Mouse (Mus musculus): Measurements from ENCODE around the gene Paqr4. TPM values are rescaled to one million over a fixed set of nuclear protein-coding genes. Genes with fewer than 3 reads are reported as not detected.

The Paqr4 gene
- total and polyA plus RNA-seq, 3 experiments = 1.0 to 2.8 (median 1.1) TPM

- peaks cover 0 to 12% of the 10 kb centered on the region in 2 experiments for H3K36me3 ChIP-seq (replicated peaks in 1 of 2; ENCODE audit: control insufficient read depth in 1 of 2, insufficient read depth in 1 of 2, low read length in 1 of 2)
- H3K27ac ChIP-seq (ENCODE audit: insufficient read depth, low read depth) = 0 out of 2 replicates have a peak within 1 kb of the TSS, but pooled peaks have one; percentile 0
- H3K4me1 ChIP-seq (ENCODE audit: control insufficient read depth in 1 of 2, insufficient read depth in 2 of 2) = peaks cover 4 to 23% of the 10 kb centered on the region in 2 experiments; a peak in 3 of 4 replicates
- in situ Hi-C loops (cut with MboI; ENCODE audit: low pct_ligation_motif_present, low pct_unique_long_range_greater_than_20kb, low sequenced_read_pairs) = loop anchor here (5.0 to 10.0 kb wide), 2 partner anchors 36 to 193 kb away; no protein-coding TSS in a partner anchor
- dilution Hi-C loops (cut with MboI; ENCODE audit: extremely low pct_ligation_motif_present, extremely low pct_unique_long_range_greater_than_20kb, low sequenced_read_pairs) = no loop called here
- no peaks in the 10 kb centered on the region for H3K9me3 ChIP-seq (replicated peaks; ENCODE audit: low read length)
- peak within 1 kb of the TSS; percentile 84 for H3K4me2 ChIP-seq (ENCODE audit: insufficient read depth, low read depth, poor library complexity, severe bottlenecking)
- H3K27me3 ChIP-seq (replicated peaks) = no peaks in the 10 kb centered on the region
- H3K4me3 ChIP-seq (replicated peaks in 1 of 3; ENCODE audit: low read depth in 2 of 3, low read length in 2 of 3, poor library complexity in 1 of 3) = peak within 1 kb of the TSS; percentile 75 to 86 (median 86)
- 0 out of 2 replicates have a peak, but pooled peaks cover 4% of the 10 kb centered on the region for H3K79me2 ChIP-seq (replicated peaks; ENCODE audit: control insufficient read depth, extremely low read depth, insufficient read depth, poor library complexity, severe bottlenecking)
- peak within 1 kb of the TSS; percentile 94 for H3K9ac ChIP-seq (ENCODE audit: insufficient read depth, low read depth)
- DNase-seq (ENCODE audit: extremely low read depth) = peak; percentile 99
- TF ChIP-seq MAX (IDR thresholded peaks at IDR 0.05; ENCODE audit: low read length) (no peak; the same call in 1 of the 2 replicates), USF2 (conservative IDR thresholded peaks at IDR 0.05; ENCODE audit: low read depth, low read length) (no peak), CHD1 (IDR thresholded peaks at IDR 0.05; ENCODE audit: low read depth, low read length) (no peak), NELFE (IDR thresholded peaks at IDR 0.05; ENCODE audit: low read depth, low read length) (no peak; the same call in 1 of the 2 replicates), RCOR1 (conservative IDR thresholded peaks at IDR 0.05; ENCODE audit: low read depth, low read length) (peak; percentile 98), UBTF (IDR thresholded peaks at IDR 0.05; ENCODE audit: low read depth, low read length) (no peak), JUND (conservative IDR thresholded peaks at IDR 0.05; ENCODE audit: low read depth, low read length) (no peak), MXI1 (IDR thresholded peaks at IDR 0.05; ENCODE audit: low read depth, low read length) (peak; percentile 80), NRF1 (IDR thresholded peaks at IDR 0.05; ENCODE audit: low read depth, low read length) (peak; percentile 96), IRF4 (IDR thresholded peaks at IDR 0.05; ENCODE audit: low read depth, low read length) (peak; percentile 62), MAZ (IDR thresholded peaks at IDR 0.05; ENCODE audit: low read depth, low read length) (peak; percentile 55; the same call in 1 of the 2 replicates), TCF12 (IDR thresholded peaks at IDR 0.05; ENCODE audit: low read depth, low read length) (peak; percentile 81), SMC3 (IDR thresholded peaks at IDR 0.05; ENCODE audit: low read depth, low read length) (no peak), KAT2A (IDR thresholded peaks at IDR 0.05; ENCODE audit: insufficient replicate concordance, low read length) (peak; percentile 69; the same call in 1 of the 2 replicates), ZC3H11A (IDR thresholded peaks at IDR 0.05; ENCODE audit: low read depth, low read length) (no peak), MAFK (IDR thresholded peaks at IDR 0.05; ENCODE audit: insufficient replicate concordance, low read length) (no peak), ETS1 (conservative IDR thresholded peaks at IDR 0.05; ENCODE audit: low read depth, low read length) (no peak), GABPA (IDR thresholded peaks at IDR 0.05; ENCODE audit: insufficient replicate concordance, low read depth, low read length) (no peak), MYC (IDR thresholded peaks at IDR 0.05; ENCODE audit: low read depth, low read length) (no peak), RAD21 (IDR thresholded peaks at IDR 0.05; ENCODE audit: low read depth, low read length) (no peak), MEF2A (IDR thresholded peaks at IDR 0.05; ENCODE audit: borderline replicate concordance, low read depth, low read length) (peak; percentile 69; the same call in 1 of the 2 replicates), PAX5 (IDR thresholded peaks at IDR 0.05; ENCODE audit: low read length) (no peak), EP300 (IDR thresholded peaks at IDR 0.05; ENCODE audit: low read length) (no peak), POLR2A (IDR thresholded peaks at IDR 0.05; ENCODE audit: low read depth, low read length) (peak; percentile 74), TBP (conservative IDR thresholded peaks at IDR 0.05; ENCODE audit: low read depth, low read length) (peak; percentile 74), BHLHE40 (IDR thresholded peaks at IDR 0.05; ENCODE audit: low read depth, low read length) (peak; percentile 17; the same call in 1 of the 2 replicates), USF1 (IDR thresholded peaks at IDR 0.05; ENCODE audit: low read depth, low read length) (no peak), HCFC1 (IDR thresholded peaks at IDR 0.05; ENCODE audit: low read depth, low read length) (peak; percentile 86), ZKSCAN1 (IDR thresholded peaks at IDR 0.05; ENCODE audit: borderline replicate concordance, low read depth, low read length) (no peak), CTCF (conservative IDR thresholded peaks at IDR 0.05 in 1 of 2, IDR thresholded peaks at IDR 0.05 in 1 of 2; ENCODE audit: low read depth in 2 of 2, low read length in 2 of 2) (no peak), SIN3A (IDR thresholded peaks at IDR 0.05; ENCODE audit: low read length) (peak; percentile 99), POLR2AphosphoS2 (IDR thresholded peaks at IDR 0.05; ENCODE audit: low read depth, low read length) (no peak), CHD2 (IDR thresholded peaks at IDR 0.05; ENCODE audit: low read length) (peak; percentile 93), ZNF384 (IDR thresholded peaks at IDR 0.05; ENCODE audit: low read depth, low read length) (no peak), ELF1 (IDR thresholded peaks at IDR 0.05; ENCODE audit: low read depth, low read length) (peak; percentile 99), JUN (IDR thresholded peaks at IDR 0.05; ENCODE audit: insufficient read depth, low read depth, low read length) (no peak; the same call in 1 of the 2 replicates), E2F4 (IDR thresholded peaks at IDR 0.05; ENCODE audit: insufficient replicate concordance, low read depth, low read length) (peak; percentile 81; the same call in 1 of the 2 replicates)
These were observed 30.9 kb upstream of the Paqr4 start, which contains the start of gene Flywch1 for GRCm38 (mm10) chr17:23771284-23772218. Gene Flywch1, minus strand, starts transcription at chr17:23771602.
